Mouse (Mus musculus) forebrain, embryonic 14.5 days (tissue): ENCODE measurements around the gene Tes. TPM values are rescaled to one million over a fixed set of nuclear protein-coding genes. Genes with fewer than 3 reads are reported as not detected.

Source experiments
- polyA plus RNA-seq: library from polyadenylated mRNA; unstranded; fragments of >200 nt; fragmentation: Nextera tagmentation; extraction: Ambion mirVana; gene quantifications from 2 replicates; pipeline ENCODE4 v1.2.1, GENCODE M21; 2014

Gene Tes
- polyA plus RNA-seq, 1 experiment from 2014 or later, result 36.2 TPM

Other genes starting within 250 kb of the Tes start
- gene Tfec, start 166.7 kb upstream of the Tes start, polyA plus RNA-seq, result 0.28 and 0.54 TPM in 2 replicates
- gene Cav2, start 216.0 kb downstream of the Tes start, polyA plus RNA-seq, result 12.1 and 14.3 TPM in 2 replicates
- gene Cav1, start 241.2 kb downstream of the Tes start, polyA plus RNA-seq, result 32.3 and 40.3 TPM in 2 replicates